Mouse (Mus musculus) left cerebral cortex, postnatal 36 days (tissue): ENCODE measurements around the gene Slc2a10. TPM values are rescaled to one million over a fixed set of nuclear protein-coding genes. Genes with fewer than 3 reads are reported as not detected.
"Not testable (repeated sequence)": the region's sequence is repeated elsewhere in the genome, so short reads cannot be mapped to it uniquely, and the experiment has no call there.

Experiments used
- DNase-seq, 2 experiments: peaks; one replicate each; pipeline ENCODE4 v3.0.0; 2021 to 2022; ENCODE audit warnings: low spot score in 2 of 2, mixed read lengths in 1 of 2
- intact Hi-C: fragments of 180-260 bp; cut with DNase I; formaldehyde crosslinking; loops from one replicate; pipeline ENCODE4 v1.15.1; 2025
- total RNA-seq, 2 experiments: library from RNA; stranded (reverse); gene quantifications; 2 replicates each; pipeline ENCODE4 v1.2.3; 2021

The Slc2a10 gene
- total RNA-seq, 2 experiments from 2014 or later: 0.54 to 0.88 TPM

DNA sequence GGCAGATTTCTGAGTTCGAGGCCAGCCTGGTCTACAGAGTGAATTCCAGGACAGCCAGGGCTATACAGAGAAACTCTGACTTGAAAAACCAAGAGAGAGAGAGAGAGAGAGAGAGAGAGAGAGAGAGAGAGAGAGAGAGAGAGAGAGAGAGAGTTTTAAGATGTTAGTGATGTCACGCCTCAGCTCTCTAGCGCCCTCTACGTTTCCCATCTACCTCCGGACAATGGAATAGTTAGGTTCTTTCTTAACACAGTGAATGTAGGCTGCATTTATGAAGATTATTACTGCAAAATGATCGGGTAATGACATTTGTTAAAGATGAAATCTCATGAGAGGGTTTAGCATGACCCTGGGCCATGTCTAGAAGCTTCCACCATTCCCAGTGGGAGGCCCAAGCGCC is 46.8 kb downstream of the Slc2a10 start:
- DNase-seq, intact Hi-C loops: not testable (repeated sequence)

DNA sequence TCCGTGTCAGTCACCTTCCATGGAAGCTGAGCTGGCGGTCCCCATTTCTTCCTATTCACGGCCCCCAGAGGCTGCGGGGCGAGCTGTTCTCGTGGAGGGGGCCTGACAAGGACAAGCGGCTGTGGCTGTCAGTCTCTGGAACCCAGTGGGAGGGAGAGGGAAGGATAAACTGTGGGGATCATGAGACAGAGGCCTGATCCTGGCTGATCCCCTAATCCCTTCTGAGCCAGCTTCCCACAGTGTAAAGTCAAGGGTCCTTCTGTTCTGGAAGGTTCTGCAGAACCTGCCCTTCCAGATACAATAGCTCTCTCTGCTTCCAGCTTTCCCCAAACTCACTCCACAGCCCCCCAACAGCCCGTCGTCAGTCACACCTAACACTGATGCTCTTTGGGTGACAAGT is 50.5 kb downstream of the Slc2a10 start:
- intact Hi-C loops: no loop called here
- DNase-seq: no peak

DNA sequence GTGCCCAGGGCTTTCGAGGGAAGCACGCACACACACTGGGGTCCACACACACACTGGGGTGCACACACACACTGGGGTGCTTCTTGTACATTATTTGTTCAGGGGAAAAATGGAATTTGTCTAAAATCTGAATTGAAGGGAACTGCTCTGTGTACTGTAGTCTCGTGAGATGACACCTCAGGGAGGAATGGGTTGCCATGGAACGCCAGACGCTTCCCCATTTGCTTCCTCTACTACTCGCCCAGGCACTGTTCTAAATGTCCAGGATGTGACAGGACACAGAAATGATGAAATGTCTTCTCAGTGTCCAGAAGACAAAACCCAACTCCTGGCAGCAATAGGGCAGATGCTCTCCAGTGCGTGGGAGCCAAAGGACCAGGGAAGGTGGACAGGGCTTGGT is 53.7 kb downstream of the Slc2a10 start:
- intact Hi-C loops: no loop called here
- no peak for DNase-seq

DNA sequence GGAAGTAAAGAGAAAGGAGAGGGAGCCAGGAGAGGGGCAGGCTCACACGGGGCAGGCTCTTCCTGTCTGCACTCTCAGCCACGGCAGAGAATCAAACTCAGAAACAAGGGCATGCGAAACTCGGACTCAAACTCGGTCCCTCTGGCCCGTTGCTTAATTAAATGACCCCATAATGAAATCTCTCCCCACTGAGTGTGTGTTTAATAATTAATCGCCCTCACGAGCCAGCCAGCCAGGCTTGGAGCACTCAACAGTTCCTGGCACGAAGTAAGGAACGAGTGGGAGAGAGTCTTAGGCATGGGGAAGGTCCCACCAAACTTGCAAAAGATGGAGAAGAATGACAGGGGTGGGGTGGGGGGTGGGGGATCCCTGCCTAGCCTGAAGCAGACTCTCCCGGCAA is 55.3 kb downstream of the Slc2a10 start:
- intact Hi-C loops: no loop called here
- no peak for DNase-seq

DNA sequence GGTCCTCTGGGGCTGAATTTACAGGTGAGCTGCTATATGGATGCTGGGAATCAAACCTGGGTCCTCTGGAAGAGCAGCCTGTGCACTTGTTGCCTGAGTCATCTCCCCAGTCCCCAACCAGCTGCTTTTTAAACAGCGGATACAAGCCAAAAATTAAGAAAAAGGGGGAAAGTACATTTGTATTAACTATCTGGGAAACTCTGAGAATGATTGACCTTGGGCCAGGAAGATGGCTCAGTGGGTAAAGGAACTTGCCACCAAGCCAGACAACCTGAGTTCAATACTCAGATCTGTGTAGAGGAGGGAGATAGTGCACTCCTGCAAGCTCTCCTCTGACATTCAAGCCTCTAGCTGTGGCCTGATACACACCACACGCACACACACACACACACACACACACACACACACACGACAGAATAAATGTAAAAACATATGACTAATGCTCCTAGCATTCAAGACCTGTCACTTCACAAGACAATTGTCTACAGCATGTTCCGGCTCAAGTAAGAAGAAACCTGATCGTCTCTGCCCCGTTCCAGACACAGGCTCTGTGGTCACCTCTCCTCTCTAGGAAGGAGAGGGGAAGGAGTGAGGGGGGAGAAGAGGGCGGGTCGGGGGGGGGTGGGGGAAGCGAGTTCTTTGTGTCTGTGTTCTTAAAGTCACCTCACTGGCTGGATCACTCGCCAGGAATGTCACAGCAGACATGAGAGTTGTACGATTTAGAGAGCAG is 56.1 kb downstream of the Slc2a10 start:
- intact Hi-C loops: no loop called here
- no peak for DNase-seq

DNA sequence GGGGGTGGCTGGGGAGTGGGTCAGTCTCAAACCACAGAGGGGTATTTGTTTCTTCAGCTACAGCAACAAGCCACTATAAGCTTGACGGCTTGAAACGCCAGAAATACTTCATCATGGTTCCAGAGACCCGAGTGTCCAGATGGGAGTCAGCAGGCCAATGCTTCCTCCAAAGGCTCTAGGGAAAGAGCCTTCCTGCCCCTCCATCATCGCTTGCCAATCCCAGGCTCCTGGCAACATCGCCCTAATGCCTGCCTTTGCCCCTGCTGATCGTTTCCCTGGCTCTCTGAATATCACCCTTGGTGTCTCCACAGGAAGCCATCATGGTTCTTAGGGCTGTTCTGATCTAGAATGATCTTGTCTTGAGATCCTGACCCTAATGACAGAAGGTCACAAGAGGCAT is 58.3 kb downstream of the Slc2a10 start:
- intact Hi-C loops: no loop called here
- DNase-seq: no peak

DNA sequence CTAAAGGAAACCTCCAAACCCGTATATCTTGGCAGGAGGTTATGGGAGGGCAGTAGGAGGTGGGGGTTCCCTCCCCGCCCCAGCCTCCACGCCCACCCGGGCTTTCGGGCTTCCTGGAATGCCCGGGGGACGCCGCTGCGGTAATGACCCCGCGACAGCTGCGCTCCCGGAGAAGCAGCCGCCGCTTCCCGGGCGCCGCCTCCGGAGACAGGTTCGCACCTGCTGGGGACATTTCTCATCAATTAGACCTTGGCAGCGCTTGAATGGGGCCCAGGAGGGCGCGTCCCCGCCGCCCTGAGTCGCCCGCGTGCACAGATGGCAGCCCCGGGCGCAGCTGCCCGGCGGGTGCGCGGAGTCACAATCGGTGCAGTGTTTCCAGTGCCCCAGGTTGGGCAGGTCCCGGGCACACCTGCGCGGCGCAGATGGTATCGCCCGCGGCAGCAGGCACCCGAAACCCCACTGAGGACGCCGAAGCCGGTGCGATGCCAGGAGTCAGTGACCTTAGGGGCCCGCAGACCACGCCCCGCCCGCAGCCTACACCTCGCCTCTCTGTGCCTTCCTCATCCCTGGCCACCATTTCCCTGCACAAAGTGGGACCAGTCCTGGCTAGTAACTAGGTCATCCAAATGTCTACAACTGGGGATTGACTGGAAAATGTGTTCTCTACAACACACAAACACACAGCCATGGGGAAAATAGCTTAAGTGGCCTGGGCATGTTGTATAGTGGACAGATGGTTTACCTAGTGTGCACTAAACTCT is 59.9 kb downstream of the Slc2a10 start:
- DNase-seq: no peak
- intact Hi-C loops: no loop called here

DNA sequence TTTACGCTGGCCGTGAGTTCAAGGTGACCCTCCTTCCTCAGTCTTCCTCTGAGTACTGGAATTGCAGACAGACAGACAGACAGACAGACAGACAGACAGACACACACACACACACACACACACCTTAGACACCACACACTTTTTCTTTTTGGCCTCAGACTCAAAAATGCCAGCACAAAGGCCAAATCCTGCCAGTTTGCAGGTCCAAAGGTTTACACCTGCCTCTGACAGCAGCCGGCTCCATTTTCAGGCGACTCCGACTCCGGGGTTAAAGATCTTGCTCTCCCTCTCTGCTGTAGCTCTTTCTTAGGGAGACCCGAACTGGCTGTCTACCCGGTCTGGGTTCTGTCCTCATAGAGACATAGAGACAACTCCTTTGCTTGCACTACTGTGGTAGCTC is 60.5 kb downstream of the Slc2a10 start:
- intact Hi-C loops: no loop called here
- no peak for DNase-seq

DNA sequence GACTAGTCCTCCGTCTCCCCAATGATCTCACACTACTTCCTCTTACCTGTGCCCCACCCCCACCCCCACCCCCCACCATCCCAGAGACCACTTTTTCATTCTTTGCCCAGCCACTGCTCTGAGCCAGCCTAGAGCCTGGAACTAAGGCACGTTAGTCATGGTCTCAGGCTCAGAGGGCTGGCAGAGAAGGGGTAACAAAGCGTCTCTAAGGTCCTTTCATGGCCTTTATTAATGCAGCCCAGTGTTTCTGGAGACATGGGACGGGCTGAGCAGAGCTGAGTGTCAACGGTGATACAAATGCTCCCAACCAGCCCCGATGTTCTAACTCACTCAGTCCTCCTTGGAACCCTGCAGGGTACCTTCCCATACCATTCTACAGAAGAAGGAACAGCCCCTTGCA is 61.0 kb downstream of the Slc2a10 start:
- DNase-seq: no peak
- intact Hi-C loops: no loop called here

DNA sequence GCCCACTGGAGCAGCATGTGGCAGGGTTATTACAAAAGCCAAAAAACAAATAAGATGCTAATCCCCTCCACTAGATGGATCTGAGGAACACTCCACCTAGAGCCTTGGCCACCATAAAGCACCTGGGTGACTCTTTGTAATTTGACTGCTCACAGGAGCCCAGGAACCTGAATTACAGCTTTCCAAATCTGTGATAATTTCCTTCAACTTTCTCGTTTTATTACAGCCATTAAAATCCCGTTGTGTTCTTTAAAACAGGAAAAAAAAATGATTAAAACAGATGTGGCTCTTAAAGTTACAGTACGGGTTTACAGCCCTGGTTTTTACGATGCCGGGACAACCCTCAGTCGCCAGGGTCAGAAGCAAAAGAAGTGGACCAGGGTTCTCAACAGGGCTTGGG is 63.3 kb downstream of the Slc2a10 start:
- DNase-seq: no peak
- intact Hi-C loops: no loop called here

DNA sequence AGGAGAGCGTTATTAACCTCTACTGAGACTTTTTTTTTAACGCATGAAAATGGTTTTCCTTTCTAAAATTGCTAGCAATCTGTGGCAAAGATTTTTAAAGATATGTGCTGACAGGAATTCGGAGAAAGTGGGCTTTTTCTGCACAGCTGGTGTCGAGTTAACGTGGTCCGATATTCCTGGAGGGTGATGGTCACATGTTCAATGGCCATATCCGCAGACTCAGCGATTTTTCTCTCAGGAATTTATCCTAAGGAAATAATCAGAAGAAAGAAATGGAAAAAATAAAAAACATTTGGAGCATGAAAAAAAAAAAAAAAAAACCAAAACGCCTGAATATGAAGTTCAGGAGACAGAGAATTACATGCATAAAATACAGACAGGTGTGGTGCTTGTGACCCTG is 64.2 kb downstream of the Slc2a10 start:
- intact Hi-C loops: no loop called here
- DNase-seq: no peak

DNA sequence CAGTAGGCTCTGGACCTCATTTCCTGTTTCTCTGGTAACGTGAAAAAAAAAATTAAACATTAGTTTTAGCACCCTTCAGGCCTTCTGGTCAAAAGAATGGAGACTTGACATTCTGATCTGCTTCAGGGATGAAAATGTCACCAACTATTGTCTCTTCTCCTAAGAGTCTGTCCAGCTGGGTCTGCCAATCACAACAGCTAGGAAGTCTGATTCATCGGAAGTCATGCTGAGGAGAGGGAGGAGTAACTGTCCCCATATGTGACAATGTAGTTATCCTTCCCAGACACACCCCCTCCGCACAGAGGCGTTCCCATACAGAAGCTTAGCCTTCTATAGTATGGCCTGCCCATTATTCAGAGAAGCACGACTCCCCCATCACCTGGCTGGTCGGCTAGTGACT is 65.3 kb downstream of the Slc2a10 start:
- no peak for DNase-seq
- intact Hi-C loops: no loop called here

Other genes with a start within 250 kb of the Slc2a10 start
- 10 to 100 TPM; 52.9 to 56.8 TPM for gene Slc35c2, start 215.9 kb upstream of the Slc2a10 start, total RNA-seq
- 100 to 1,000 TPM; 160 to 161 TPM for gene Elmo2, start 177.3 kb upstream of the Slc2a10 start, total RNA-seq
- not detected for gene Zfp663, start 135.1 kb upstream of the Slc2a10 start, total RNA-seq
- gene Zfp334, start 115.5 kb upstream of the Slc2a10 start, total RNA-seq: 10 to 100 TPM; 13.2 to 15.4 TPM
- gene Ocstamp, start 103.4 kb upstream of the Slc2a10 start, total RNA-seq: not detected
- 10 to 100 TPM; 14.1 to 17.0 TPM for gene Slc13a3, start 30.6 kb upstream of the Slc2a10 start, total RNA-seq
- gene Trp53rka, start 10.5 kb upstream of the Slc2a10 start, total RNA-seq: 10 to 100 TPM; 17.5 to 22.8 TPM
- 1 to 10 TPM; 1.7 to 3.9 TPM for gene Eya2, start 91.2 kb downstream of the Slc2a10 start, total RNA-seq